Mouse (Mus musculus): ENCODE results near the gene Trpm3.

GRCm38 (mm10) chr19:22698737-22699136 lies 559.9 kb downstream of the Trpm3 start:
- no peak for TF ChIP-seq FLI1 (IDR thresholded peaks at IDR 0.05; ENCODE audit: low read length)
- no peak for TF ChIP-seq GATA1 (IDR thresholded peaks at IDR 0.05; ENCODE audit: borderline replicate concordance, low read length)
